ENCODE assay signal across 22 mouse cellular contexts in genomic region chr5:20738795-20739194, GRCm38 (mm10).
DNase-seq lines count a peak whose midpoint lies in the region; ATAC-seq and TF ChIP-seq lines count a peak whose summit lies in the region.
"Had no signal": no experiment of that assay in that cellular context is flagged by ENCODE, and none has a peak within 500 bp of the region (broad histone marks: within the 10 kb centered on the region; RNA-seq: fewer than 3 reads in every experiment).

No protein-coding gene starts in this region.

- H3K9me3 ChIP-seq in liver, embryonic 12.5 days (replicated peaks): no peaks in the 10 kb centered on the region
- H3K9me3 ChIP-seq in CH12.LX (replicated peaks; ENCODE audit: low read length): no peaks in the 10 kb centered on the region
- no peaks in the 10 kb centered on the region for H3K9me3 ChIP-seq in liver, postnatal 0 days (ENCODE audit: low read length)
- H3K9me3 ChIP-seq: embryonic facial prominence, embryonic 13.5 days; forebrain, embryonic 10.5 days; G1E; hindbrain, embryonic 13.5 days; limb, embryonic 12.5 days; lung, embryonic 15.5 days; midbrain, embryonic 12.5 days had no signal

- peak; percentile 11 for DNase-seq in CD4-positive, CD25-positive, alpha-beta regulatory T cell, adult 2 months (ENCODE audit: low read depth, low spot score)
- DNase-seq in liver, adult 2 months (ENCODE audit: extremely low read depth, low read depth, low spot score): no peak
- no peak for DNase-seq in CH12.LX (ENCODE audit: extremely low read depth)
- no peak for DNase-seq in liver, postnatal 0 days
- DNase-seq in spleen, postnatal 4 days (ENCODE audit: low spot score in 2 of 2): no peak
- DNase-seq in layer of hippocampus, adult 9-11 months: no peak
- DNase-seq: adrenal gland, adult 8-10 months; cerebellum, adult 18-20 months; heart, adult 18-20 months; heart, postnatal 10 days; kidney, adult 11 months; retina, postnatal 1 day had no signal

- peak; percentile 33; the same call in 1 of the 2 replicates for TF ChIP-seq CTCF in liver, adult 2 months (IDR thresholded peaks at IDR 0.05; ENCODE audit: low read depth, low read length)
- TF ChIP-seq CTCF in CH12.LX (conservative IDR thresholded peaks at IDR 0.05 in 1 of 2, IDR thresholded peaks at IDR 0.05 in 1 of 2; ENCODE audit: low read depth in 2 of 2, low read length in 2 of 2): peak in 1 of 2 experiments; percentile 53; a peak in 2 of 4 replicates
- TF ChIP-seq CTCF in liver, postnatal 0 days (IDR thresholded peaks at IDR 0.05; ENCODE audit: low read depth): peak; percentile 28; the same call in 1 of the 2 replicates

- no peak overlapping the region for H3K4me2 ChIP-seq in liver, embryonic 12.5 days
- H3K4me2 ChIP-seq in CH12.LX (ENCODE audit: insufficient read depth, low read depth, poor library complexity, severe bottlenecking): no peak overlapping the region
- no peak overlapping the region for H3K4me2 ChIP-seq in liver, postnatal 0 days (ENCODE audit: low read depth, low read length)
- H3K4me2 ChIP-seq: embryonic facial prominence, embryonic 13.5 days; hindbrain, embryonic 13.5 days; limb, embryonic 12.5 days; lung, embryonic 15.5 days; midbrain, embryonic 12.5 days had no signal

- H3K4me1 ChIP-seq in liver, adult 2 months (ENCODE audit: control insufficient read depth, insufficient read depth, low read length): no peaks in the 10 kb centered on the region
- H3K4me1 ChIP-seq in liver, embryonic 12.5 days: no peaks in the 10 kb centered on the region
- no peaks in the 10 kb centered on the region for H3K4me1 ChIP-seq in CH12.LX (ENCODE audit: control insufficient read depth in 1 of 2, insufficient read depth in 2 of 2)
- no peaks in the 10 kb centered on the region for H3K4me1 ChIP-seq in liver, postnatal 0 days (ENCODE audit: insufficient read depth)
- H3K4me1 ChIP-seq: embryonic facial prominence, embryonic 13.5 days; forebrain, embryonic 10.5 days; limb, embryonic 12.5 days; lung, embryonic 15.5 days; midbrain, embryonic 12.5 days had no signal

- 39% methylated on average over 2 of the region's 2 CpGs for WGBS in liver, adult 2 months
- 21% methylated on average over 2 of the region's 2 CpGs for WGBS in liver, embryonic 12.5 days (ENCODE audit: insufficient replicate concordance)
- WGBS in liver, postnatal 0 days (ENCODE audit: insufficient replicate concordance): 42% methylated on average over 2 of the region's 2 CpGs

- no peaks in the 10 kb centered on the region for H3K79me2 ChIP-seq in liver, adult 2 months (ENCODE audit: control insufficient read depth, insufficient read depth, low read length)
- H3K79me2 ChIP-seq in CH12.LX (replicated peaks; ENCODE audit: control insufficient read depth, extremely low read depth, insufficient read depth, poor library complexity, severe bottlenecking): no peaks in the 10 kb centered on the region

- no peak overlapping the region for H3K9ac ChIP-seq in liver, adult 2 months (ENCODE audit: low read depth, low read length)
- H3K9ac ChIP-seq in liver, embryonic 12.5 days: no peak overlapping the region
- H3K9ac ChIP-seq in CH12.LX (ENCODE audit: insufficient read depth, low read depth): no peak overlapping the region
- no peak overlapping the region for H3K9ac ChIP-seq in liver, postnatal 0 days (replicated peaks)
- H3K9ac ChIP-seq: embryonic facial prominence, embryonic 13.5 days; hindbrain, embryonic 13.5 days; limb, embryonic 12.5 days; lung, embryonic 15.5 days; midbrain, embryonic 12.5 days had no signal

- no peak for TF ChIP-seq EP300 in CH12.LX (IDR thresholded peaks at IDR 0.05; ENCODE audit: low read length)
- TF ChIP-seq EP300 in liver, postnatal 0 days (IDR thresholded peaks at IDR 0.05; ENCODE audit: low read depth): no peak

- H3K27ac ChIP-seq in liver, adult 2 months (replicated peaks; ENCODE audit: insufficient read depth, low read depth, low read length): no peak overlapping the region
- H3K27ac ChIP-seq in liver, embryonic 12.5 days: no peak overlapping the region
- H3K27ac ChIP-seq in CH12.LX (ENCODE audit: insufficient read depth, low read depth): no peak overlapping the region
- H3K27ac ChIP-seq in liver, postnatal 0 days (ENCODE audit: low read depth): no peak overlapping the region
- H3K27ac ChIP-seq: embryonic facial prominence, embryonic 13.5 days; forebrain, embryonic 10.5 days; hindbrain, embryonic 13.5 days; limb, embryonic 12.5 days; lung, embryonic 15.5 days; midbrain, embryonic 12.5 days had no signal

- no peak for TF ChIP-seq POLR2A in liver, adult 2 months (IDR thresholded peaks at IDR 0.05; ENCODE audit: extremely low read depth, insufficient read depth, low read length)
- no peak for TF ChIP-seq POLR2A in CH12.LX (IDR thresholded peaks at IDR 0.05; ENCODE audit: low read depth, low read length)

- H3K4me3 ChIP-seq in liver, adult 2 months (ENCODE audit: insufficient read depth, low read depth, low read length): no peak overlapping the region
- H3K4me3 ChIP-seq in liver, embryonic 12.5 days: no peak overlapping the region
- H3K4me3 ChIP-seq in CH12.LX (replicated peaks in 1 of 3; ENCODE audit: low read depth in 2 of 3, low read length in 2 of 3, poor library complexity in 1 of 3): no peak overlapping the region
- H3K4me3 ChIP-seq in liver, postnatal 0 days (ENCODE audit: low read depth, low read length): no peak overlapping the region
- H3K4me3 ChIP-seq: embryonic facial prominence, embryonic 13.5 days; forebrain, embryonic 10.5 days; hindbrain, embryonic 13.5 days; limb, embryonic 12.5 days; lung, embryonic 15.5 days; midbrain, embryonic 12.5 days; myocyte had no signal

- in situ Hi-C loops in CH12.LX (cut with MboI; ENCODE audit: low pct_ligation_motif_present, low pct_unique_long_range_greater_than_20kb, low sequenced_read_pairs): no loop called here

- no peak; the same call in none of the 2 replicates for TF ChIP-seq RAD21 in CH12.LX (IDR thresholded peaks at IDR 0.05; ENCODE audit: low read depth, low read length)

- H3K36me3 ChIP-seq in liver, adult 2 months (ENCODE audit: control insufficient read depth, insufficient read depth, low read length): no peaks in the 10 kb centered on the region
- no peaks in the 10 kb centered on the region for H3K36me3 ChIP-seq in liver, embryonic 12.5 days
- no peaks in the 10 kb centered on the region for H3K36me3 ChIP-seq in CH12.LX (replicated peaks in 1 of 2; ENCODE audit: control insufficient read depth in 1 of 2, insufficient read depth in 1 of 2, low read length in 1 of 2)
- H3K36me3 ChIP-seq in liver, postnatal 0 days (replicated peaks; ENCODE audit: insufficient read depth, low read length): no peaks in the 10 kb centered on the region
- H3K36me3 ChIP-seq: embryonic facial prominence, embryonic 13.5 days; forebrain, embryonic 10.5 days; G1E; hindbrain, embryonic 13.5 days; limb, embryonic 12.5 days; lung, embryonic 15.5 days; midbrain, embryonic 12.5 days had no signal

- no peak for ATAC-seq in CD4-positive, CD25-positive, alpha-beta regulatory T cell, adult 4 months
- no peak for ATAC-seq in liver, embryonic 12.5 days
- ATAC-seq in liver, postnatal 0 days: no peak

- H3K27me3 ChIP-seq in liver, adult 2 months (ENCODE audit: control insufficient read depth, insufficient read depth, low read length): no peaks in the 10 kb centered on the region
- H3K27me3 ChIP-seq in liver, embryonic 12.5 days (replicated peaks): no peaks in the 10 kb centered on the region
- H3K27me3 ChIP-seq in CH12.LX (replicated peaks): no peaks in the 10 kb centered on the region
- H3K27me3 ChIP-seq in liver, postnatal 0 days (ENCODE audit: insufficient read depth, low read length): no peaks in the 10 kb centered on the region
- H3K27me3 ChIP-seq: embryonic facial prominence, embryonic 13.5 days; hindbrain, embryonic 13.5 days; limb, embryonic 12.5 days; lung, embryonic 15.5 days; midbrain, embryonic 12.5 days had no signal

- dilution Hi-C loops in CH12.LX (cut with MboI; ENCODE audit: extremely low pct_ligation_motif_present, extremely low pct_unique_long_range_greater_than_20kb, low sequenced_read_pairs): no loop called here

TF ChIP-seq in CH12.LX, 34 proteins besides CTCF, POLR2A, EP300 and RAD21:
- TF ChIP-seq SMC3 (IDR thresholded peaks at IDR 0.05; ENCODE audit: low read depth, low read length) (peak; percentile 43), MEF2A (IDR thresholded peaks at IDR 0.05; ENCODE audit: borderline replicate concordance, low read depth, low read length) (no peak)
